Mouse (Mus musculus) hindbrain, embryonic 11.5 days (tissue): ENCODE data around the gene Cyren. TPM values are rescaled to one million over a fixed set of nuclear protein-coding genes. Genes with fewer than 3 reads are reported as not detected.

ENCODE experiments used
- ATAC-seq: fragments of 200-750 bp; cut with Nextera tagmentation; 2 replicates; pipeline ENCODE4 v1.8.0; 2017; ENCODE audit warnings: mild to moderate bottlenecking, moderate TSS enrichment, moderate library complexity; ENCODE audit not compliant: low FRiP score
- DNase-seq: peaks from one replicate; pipeline ENCODE4 v3.0.0-alpha.2; 2015; ENCODE audit warnings: low spot score
- H3K27ac ChIP-seq: fragments of 300-500 bp; sonication (generic); 2 replicates; pipeline ENCODE4 v1.5.1; 2014; ENCODE audit warnings: mild to moderate bottlenecking, low read depth, low read length
- H3K27me3 ChIP-seq: fragments of 300-500 bp; sonication (generic); 2 replicates; pipeline ENCODE4 v1.6.1; 2014; ENCODE audit warnings: mild to moderate bottlenecking, low read length, moderate library complexity, mixed read lengths; ENCODE audit not compliant: control insufficient read depth, insufficient read depth
- H3K36me3 ChIP-seq: fragments of 300-500 bp; sonication (generic); 2 replicates; pipeline ENCODE4 v1.6.1; 2014; ENCODE audit warnings: mild to moderate bottlenecking, low read length, moderate library complexity, mixed read lengths; ENCODE audit not compliant: control insufficient read depth, insufficient read depth
- H3K4me1 ChIP-seq: fragments of 300-500 bp; sonication (generic); replicated peaks from 2 replicates; pipeline ENCODE4 v1.6.1; 2014; ENCODE audit warnings: low read length, mixed read lengths; ENCODE audit not compliant: control insufficient read depth, insufficient read depth
- H3K4me2 ChIP-seq: fragments of 300-500 bp; sonication (generic); replicated peaks from 2 replicates; pipeline ENCODE4 v1.6.1; 2014; ENCODE audit warnings: mild to moderate bottlenecking, low read depth, low read length
- H3K4me3 ChIP-seq: fragments of 300-500 bp; sonication (generic); 2 replicates; pipeline ENCODE4 v1.5.1; 2014; ENCODE audit warnings: low read depth, low read length
- H3K9ac ChIP-seq: fragments of 300-500 bp; sonication (generic); 2 replicates; pipeline ENCODE4 v1.6.1; 2014; ENCODE audit warnings: low read depth, low read length
- H3K9me3 ChIP-seq: fragments of 300-500 bp; sonication (generic); 2 replicates; pipeline ENCODE4 v1.6.1; 2016; ENCODE audit warnings: low read length; ENCODE audit not compliant: control insufficient read depth
- WGBS: fragments of 180-500 bp; shearing (Covaris S2); extraction: QIAGEN DNeasy Blood & Tissue Kit; methylation state at CpG from one replicate; pipeline ENCODE4 v1.1.7; 2014; 5-methylcytosine and 5-hydroxymethylcytosine counted together
- polyA plus RNA-seq: library from polyadenylated mRNA; unstranded; fragments of >200 nt; fragmentation: Nextera tagmentation; extraction: Ambion mirVana; gene quantifications from 2 replicates; pipeline ENCODE4 v1.2.1, GENCODE M21; 2014

Gene Cyren
- polyA plus RNA-seq: 12.3 and 13.5 TPM in 2 replicates

- H3K36me3 ChIP-seq: no peaks in the 10 kb centered on the region
- under 1% methylated on average over 53 of the region's 56 CpGs for WGBS
- peak within 1 kb of the TSS; percentile 90 for H3K9ac ChIP-seq
- peak; percentile 92 for ATAC-seq
- H3K9me3 ChIP-seq: no peaks in the 10 kb centered on the region
- peak; percentile 98 for DNase-seq
- H3K27ac ChIP-seq: peak within 1 kb of the TSS; percentile 85
- no peaks in the 10 kb centered on the region for H3K4me1 ChIP-seq
- H3K4me2 ChIP-seq: peak within 1 kb of the TSS; percentile 67
- H3K4me3 ChIP-seq: peak within 1 kb of the TSS; percentile 68
- no peaks in the 10 kb centered on the region for H3K27me3 ChIP-seq
These were observed at the start of gene Cyren for GRCm38 (mm10) chr6:34877509-34878321. Cyren (minus strand) TSS chr6:34878060.

DNA sequence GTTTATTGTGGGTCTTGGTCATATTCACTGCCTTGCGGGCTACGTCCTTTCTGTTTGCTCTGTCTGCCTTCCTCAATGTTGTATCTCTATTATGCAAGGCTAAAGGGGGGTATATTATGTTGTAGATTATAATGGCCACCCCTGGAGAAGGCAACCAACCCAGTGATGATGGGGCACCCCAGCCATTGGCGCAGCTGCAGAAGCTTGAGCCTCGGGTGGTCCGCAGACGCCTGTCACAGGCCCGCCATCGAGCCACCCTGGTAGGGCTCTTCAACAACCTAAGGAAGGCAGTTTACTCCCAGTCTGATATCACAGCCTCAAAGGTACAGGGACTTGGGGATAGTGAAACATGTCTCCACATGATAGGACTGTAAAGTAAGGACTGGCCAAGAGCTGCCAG is 49.7 kb upstream of the Cyren start:
- no peaks in the 10 kb centered on the region for H3K36me3 ChIP-seq
- H3K27me3 ChIP-seq: no peaks in the 10 kb centered on the region
- no peak for ATAC-seq
- H3K4me3 ChIP-seq: no peak overlapping the region
- no peak overlapping the region for H3K4me2 ChIP-seq
- 89% methylated on average over 8 of the region's 8 CpGs for WGBS
- DNase-seq: no peak
- no peaks in the 10 kb centered on the region for H3K4me1 ChIP-seq
- no peak overlapping the region for H3K9ac ChIP-seq
- no peak overlapping the region for H3K27ac ChIP-seq
- H3K9me3 ChIP-seq: no peaks in the 10 kb centered on the region

GRCm38 (mm10) chr6:34927156-34927555 is 49.3 kb upstream of the Cyren start:
- DNase-seq: peak; percentile 83
- Histone ChIP-seq H3K4me2 (no peak overlapping the region), H3K4me3 (no peak overlapping the region), H3K4me1 (no peaks in the 10 kb centered on the region), H3K27me3 (no peaks in the 10 kb centered on the region), H3K9ac (no peak overlapping the region), H3K27ac (no peak overlapping the region), H3K9me3 (no peaks in the 10 kb centered on the region), H3K36me3 (no peaks in the 10 kb centered on the region)
- 50% methylated on average over 4 of the region's 4 CpGs for WGBS
- no peak for ATAC-seq

DNA sequence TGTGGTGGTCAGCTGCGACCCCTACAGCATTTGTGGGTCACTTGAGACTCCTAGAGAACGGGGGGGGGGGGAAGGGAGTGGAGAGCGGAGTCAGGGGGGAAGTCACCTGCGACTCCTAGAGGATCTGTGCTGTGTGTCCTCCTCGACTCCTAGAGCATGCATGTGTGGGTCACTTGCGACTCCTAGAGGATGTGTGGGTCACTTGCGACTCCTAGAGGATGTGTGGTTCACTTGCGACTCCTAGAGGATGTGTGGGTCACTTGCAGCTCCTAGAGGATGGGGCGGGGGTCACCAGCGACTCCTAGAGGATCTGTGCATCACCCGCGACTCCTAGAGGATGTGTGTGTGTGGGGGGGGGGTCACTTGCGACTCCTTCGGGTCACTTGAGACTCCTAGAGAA is 44.1 kb upstream of the Cyren start:
- Histone ChIP-seq H3K4me2 (no peak overlapping the region), H3K27ac (no peak overlapping the region), H3K9ac (no peak overlapping the region), H3K36me3 (no peaks in the 10 kb centered on the region), H3K9me3 (no peaks in the 10 kb centered on the region), H3K4me1 (no peaks in the 10 kb centered on the region), H3K4me3 (no peak overlapping the region), H3K27me3 (no peaks in the 10 kb centered on the region)
- no peak for ATAC-seq
- DNase-seq: peak; percentile 43
- WGBS: 54% methylated on average over 13 of the region's 14 CpGs

DNA sequence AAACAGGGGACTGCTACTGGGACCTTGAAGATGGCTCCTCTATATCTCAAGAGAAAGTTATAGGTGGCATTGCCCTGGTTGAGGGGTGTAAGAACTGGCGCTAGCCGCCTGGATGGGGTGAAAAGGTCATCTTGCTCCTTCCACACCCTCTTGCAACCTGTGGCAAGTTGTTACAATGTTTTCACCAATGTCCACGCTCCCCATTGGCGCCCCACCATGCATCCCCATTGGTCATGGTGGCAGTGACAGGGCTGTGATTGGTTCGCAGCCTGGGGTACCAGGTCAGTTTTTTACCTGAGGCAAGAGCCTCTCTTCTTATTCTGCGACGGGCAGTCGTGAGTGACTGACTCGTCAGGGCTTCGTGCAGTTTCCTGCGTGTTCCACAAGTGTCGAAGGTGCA is 42.8 kb upstream of the Cyren start:
- H3K4me2 ChIP-seq: no peak overlapping the region
- no peaks in the 10 kb centered on the region for H3K9me3 ChIP-seq
- no peak overlapping the region for H3K9ac ChIP-seq
- ATAC-seq (no peak), DNase-seq (no peak)
- no peaks in the 10 kb centered on the region for H3K36me3 ChIP-seq
- no peaks in the 10 kb centered on the region for H3K27me3 ChIP-seq
- no peak overlapping the region for H3K27ac ChIP-seq
- H3K4me3 ChIP-seq: no peak overlapping the region
- H3K4me1 ChIP-seq: no peaks in the 10 kb centered on the region
- WGBS: 94% methylated on average over 12 of the region's 12 CpGs

- H3K9me3 ChIP-seq: no peaks in the 10 kb centered on the region
- no peak for DNase-seq
- H3K4me3 ChIP-seq: no peak within 1 kb of the TSS
- H3K9ac ChIP-seq: no peak within 1 kb of the TSS
- ATAC-seq: no peak
- H3K4me2 ChIP-seq: no peak within 1 kb of the TSS
- WGBS: 46% methylated on average over 10 of the region's 10 CpGs
- H3K36me3 ChIP-seq: no peaks in the 10 kb centered on the region
- H3K27me3 ChIP-seq: no peaks in the 10 kb centered on the region
- no peaks in the 10 kb centered on the region for H3K4me1 ChIP-seq
- H3K27ac ChIP-seq: no peak within 1 kb of the TSS
These were observed 42.1 kb upstream of the Cyren start, which contains the start of gene Stra8 for GRCm38 (mm10) chr6:34919956-34920355. Stra8 (plus strand) TSS chr6:34920163.

GRCm38 (mm10) chr6:34919146-34919545 is 41.3 kb upstream of the Cyren start:
- Histone ChIP-seq H3K27ac (no peak overlapping the region), H3K36me3 (no peaks in the 10 kb centered on the region), H3K9ac (no peak overlapping the region), H3K27me3 (no peaks in the 10 kb centered on the region), H3K9me3 (no peaks in the 10 kb centered on the region), H3K4me1 (no peaks in the 10 kb centered on the region), H3K4me2 (no peak overlapping the region), H3K4me3 (no peak overlapping the region)
- DNase-seq: no peak
- no peak for ATAC-seq
- WGBS: 89% methylated on average over 7 of the region's 7 CpGs

GRCm38 (mm10) chr6:34914462-34914861 is 36.6 kb upstream of the Cyren start:
- no peaks in the 10 kb centered on the region for H3K27me3 ChIP-seq
- H3K4me2 ChIP-seq: no peak overlapping the region
- no peak overlapping the region for H3K27ac ChIP-seq
- ATAC-seq: no peak
- no peak overlapping the region for H3K4me3 ChIP-seq
- H3K9me3 ChIP-seq: no peaks in the 10 kb centered on the region
- H3K36me3 ChIP-seq: no peaks in the 10 kb centered on the region
- WGBS: 84% methylated on average over 3 of the region's 3 CpGs
- H3K9ac ChIP-seq: no peak overlapping the region
- DNase-seq: no peak
- H3K4me1 ChIP-seq: no peaks in the 10 kb centered on the region
